Mouse (Mus musculus) lung, adult 10 weeks (tissue): ENCODE results near the gene Haghl. TPM values are rescaled to one million over a fixed set of nuclear protein-coding genes. Genes with fewer than 3 reads are reported as not detected.

ENCODE experiments used
- polyA plus RNA-seq: library from polyadenylated mRNA; stranded (reverse); fragments of 350-450 nt; fragmentation: Illumina TruSeq; extraction: RNeasy Lipid Tissue Mini Kit (QIAGEN cat#74804); gene quantifications from one replicate; pipeline ENCODE4 v1.2.3, GENCODE M21; 2014; ENCODE audit warnings: low read depth, low replicate concordance; ENCODE audit not compliant: insufficient read depth

The Haghl gene
- polyA plus RNA-seq = 24.0 TPM

GRCm38 (mm10) chr17:25785281-25785745 is at the start of gene Haghl:
Gene Haghl, minus strand, starts transcription at chr17:25785673.

GRCm38 (mm10) chr17:25833291-25833663 is 47.8 kb upstream of the Haghl start, which contains the start of gene Stub1:
Gene Stub1, minus strand, starts transcription at chr17:25833404.

GRCm38 (mm10) chr17:25828712-25829557 is 43.5 kb upstream of the Haghl start, which contains the start of gene Jmjd8:
Gene Jmjd8, plus strand, starts transcription at chr17:25828867.

GRCm38 (mm10) chr17:25823452-25823851 is 38.0 kb upstream of the Haghl start, which contains the start of gene Wdr24:
Gene Wdr24, plus strand, starts transcription at chr17:25823627.

GRCm38 (mm10) chr17:25808789-25809605 is 23.5 kb upstream of the Haghl start, which contains the start of gene Fbxl16:
Gene Fbxl16, plus strand, starts transcription at chr17:25809085.

GRCm38 (mm10) chr17:25796951-25797369 is 11.5 kb upstream of the Haghl start, which contains the start of gene Metrn:
Gene Metrn, minus strand, starts transcription at chr17:25797136.

GRCm38 (mm10) chr17:25795609-25796092 is 10.2 kb upstream of the Haghl start, which contains the start of gene AC134908.4:
Gene AC134908.4, minus strand, starts transcription at chr17:25795659.

GRCm38 (mm10) chr17:25792615-25793014 is 7.1 kb upstream of the Haghl start, which contains the start of gene Fam173a:
Gene Fam173a, minus strand, starts transcription at chr17:25792901.

GRCm38 (mm10) chr17:25786280-25786679 is 807 bp upstream of the Haghl start, which contains the start of gene Ccdc78:
Gene Ccdc78, plus strand, starts transcription at chr17:25786580.

GRCm38 (mm10) chr17:25773549-25774120 is 11.8 kb downstream of the Haghl start, which contains the start of gene Narfl:
Gene Narfl, plus strand, starts transcription at chr17:25773776.

GRCm38 (mm10) chr17:25754241-25754640 is 31.2 kb downstream of the Haghl start, which contains the start of gene Msln:
Gene Msln, minus strand, starts transcription at chr17:25754378.

GRCm38 (mm10) chr17:25735745-25736144 is 49.7 kb downstream of the Haghl start, which contains the start of gene Mslnl:
Gene Mslnl, plus strand, starts transcription at chr17:25736042.

Other genes with a start within 250 kb of the Haghl start
- gene Sox8, start 215.0 kb downstream of the Haghl start, polyA plus RNA-seq = 0.21 TPM
- 12.0 TPM for gene Lmf1, start 206.6 kb downstream of the Haghl start, polyA plus RNA-seq
- 0.90 TPM for gene Gng13, start 68.5 kb downstream of the Haghl start, polyA plus RNA-seq
- 1.0 TPM for gene Chtf18, start 58.3 kb downstream of the Haghl start, polyA plus RNA-seq
- gene Rpusd1, start 58.0 kb downstream of the Haghl start, polyA plus RNA-seq = 9.4 TPM
- gene Mslnl, start 49.6 kb downstream of the Haghl start, polyA plus RNA-seq = not detected
- gene Msln, start 31.3 kb downstream of the Haghl start, polyA plus RNA-seq = 49.1 TPM
- 12.8 TPM for gene Narfl, start 11.9 kb downstream of the Haghl start, polyA plus RNA-seq
- gene Ccdc78, start 907 bp upstream of the Haghl start, polyA plus RNA-seq = 10.3 TPM
- 73.2 TPM for gene Fam173a, start 7.2 kb upstream of the Haghl start, polyA plus RNA-seq
- not detected for gene AC134908.4, start 10.0 kb upstream of the Haghl start, polyA plus RNA-seq
- gene Metrn, start 11.5 kb upstream of the Haghl start, polyA plus RNA-seq = 24.7 TPM
- 1.5 TPM for gene Fbxl16, start 23.4 kb upstream of the Haghl start, polyA plus RNA-seq
- 6.9 TPM for gene Wdr24, start 38.0 kb upstream of the Haghl start, polyA plus RNA-seq
- 26.4 TPM for gene Jmjd8, start 43.2 kb upstream of the Haghl start, polyA plus RNA-seq
- gene Stub1, start 47.7 kb upstream of the Haghl start, polyA plus RNA-seq = 114 TPM
- gene Rhbdl1, start 51.6 kb upstream of the Haghl start, polyA plus RNA-seq = 2.0 TPM
- gene Gm20683, start 56.1 kb upstream of the Haghl start, polyA plus RNA-seq = 2.7 TPM
- gene Rhot2, start 59.2 kb upstream of the Haghl start, polyA plus RNA-seq = 17.7 TPM
- 7.7 TPM for gene Wdr90, start 75.8 kb upstream of the Haghl start, polyA plus RNA-seq
- gene Mcrip2, start 83.1 kb upstream of the Haghl start, polyA plus RNA-seq = 17.9 TPM
- 42.2 TPM for gene Mettl26, start 89.4 kb upstream of the Haghl start, polyA plus RNA-seq
- 0.25 TPM for gene Wfikkn1, start 95.2 kb upstream of the Haghl start, polyA plus RNA-seq
- gene Rab40c, start 134.1 kb upstream of the Haghl start, polyA plus RNA-seq = 16.6 TPM
- gene Pigq, start 159.3 kb upstream of the Haghl start, polyA plus RNA-seq = 34.5 TPM
- 7.5 TPM for gene Nhlrc4, start 159.3 kb upstream of the Haghl start, polyA plus RNA-seq
- gene A930017K11Rik, start 166.9 kb upstream of the Haghl start, polyA plus RNA-seq = not detected
- 6.4 TPM for gene Capn15, start 200.1 kb upstream of the Haghl start, polyA plus RNA-seq